Comparison of ENCODE assay signal across 8 mouse cellular contexts in genomic region chr5:64160705-64161391, GRCm38 (mm10). TPM values are rescaled to one million over a fixed set of nuclear protein-coding genes. Genes with fewer than 3 reads are reported as not detected.
DNase-seq lines count a peak whose midpoint lies in the region; ATAC-seq and TF ChIP-seq lines count a peak whose summit lies in the region.

No protein-coding gene starts in this region.

- H3K4me1 ChIP-seq in forebrain, embryonic 12.5 days: peaks cover 13% of the 10 kb centered on the region
- H3K4me1 ChIP-seq in lung, embryonic 15.5 days: peaks cover 29% of the 10 kb centered on the region
- H3K4me1 ChIP-seq in small intestine, adult 2 months (ENCODE audit: control insufficient read depth, insufficient read depth, insufficient read length, low read length): peaks cover 14% of the 10 kb centered on the region; the same call in 1 of the 2 replicates

- H3K27me3 ChIP-seq in forebrain, embryonic 12.5 days: peaks cover 46% of the 10 kb centered on the region
- peaks cover 7% of the 10 kb centered on the region for H3K27me3 ChIP-seq in lung, embryonic 15.5 days
- no peaks in the 10 kb centered on the region for H3K27me3 ChIP-seq in small intestine, adult 2 months (ENCODE audit: control insufficient read depth, insufficient read depth, low read length)

- TF ChIP-seq POLR2A in small intestine, adult 2 months (IDR thresholded peaks at IDR 0.05; ENCODE audit: low read depth, low read length): 0 out of 2 replicates have a peak, but pooled peaks have one; percentile 24

- no peaks in the 10 kb centered on the region for H3K9me3 ChIP-seq in forebrain, embryonic 12.5 days
- H3K9me3 ChIP-seq in lung, embryonic 15.5 days: no peaks in the 10 kb centered on the region

- H3K4me3 ChIP-seq in forebrain, embryonic 12.5 days (replicated peaks): peak overlapping the region; percentile 70
- H3K4me3 ChIP-seq in lung, embryonic 15.5 days: peak overlapping the region; percentile 70
- H3K4me3 ChIP-seq in small intestine, adult 2 months (ENCODE audit: low read depth, low read length): peak overlapping the region; percentile 83

- 2% methylated on average over 19 of the region's 23 CpGs for WGBS in forebrain, embryonic 12.5 days
- WGBS in lung, embryonic 15.5 days: under 1% methylated on average over 23 of the region's 23 CpGs
- WGBS in small intestine, adult 2 months: under 1% methylated on average over 23 of the region's 23 CpGs

- no peaks in the 10 kb centered on the region for H3K36me3 ChIP-seq in forebrain, embryonic 12.5 days (replicated peaks)
- no peaks in the 10 kb centered on the region for H3K36me3 ChIP-seq in lung, embryonic 15.5 days
- no peaks in the 10 kb centered on the region for H3K36me3 ChIP-seq in small intestine, adult 2 months (ENCODE audit: control insufficient read depth, insufficient read depth, low read length)

- DNase-seq in cerebellum, adult 8-10 months: peak; percentile 16
- DNase-seq in cerebellum, postnatal 10 days: no peak
- DNase-seq in ES-CJ7 (ENCODE audit: low read depth, low spot score): peak; percentile 17
- no peak for DNase-seq in layer of hippocampus, adult 8-10 months (ENCODE audit: low spot score in 2 of 2)

- peak overlapping the region; percentile 99 for H3K4me2 ChIP-seq in forebrain, embryonic 12.5 days
- peak overlapping the region; percentile 99 for H3K4me2 ChIP-seq in lung, embryonic 15.5 days

- ATAC-seq in forebrain, embryonic 12.5 days (ENCODE audit: low FRiP score): peak; percentile 1; the same call in 1 of the 2 replicates
- peak; percentile 72 for ATAC-seq in inflammation-experienced regulatory T-cells, adult 6 months
- ATAC-seq in lung, embryonic 15.5 days (ENCODE audit: borderline replicate concordance, extremely low read depth, low FRiP score, low TSS enrichment): no peak

- H3K27ac ChIP-seq in forebrain, embryonic 12.5 days: no peak overlapping the region
- no peak overlapping the region for H3K27ac ChIP-seq in lung, embryonic 15.5 days
- H3K27ac ChIP-seq in small intestine, adult 2 months (ENCODE audit: insufficient read depth, low read depth, low read length): peak overlapping the region; percentile 43

- H3K9ac ChIP-seq in forebrain, embryonic 12.5 days: peak overlapping the region; percentile 70
- peak overlapping the region; percentile 70 for H3K9ac ChIP-seq in lung, embryonic 15.5 days

- no peak for TF ChIP-seq CTCF in small intestine, adult 2 months (IDR thresholded peaks at IDR 0.05; ENCODE audit: extremely low read depth, insufficient read length, insufficient replicate concordance, low read depth, low read length)

RNA-seq across cellular contexts. Expression of gene Tbc1d1, which starts 4.7 kb away (rescaled TPM):
- 25.3 and 26.4 TPM in 2 replicates for polyA plus RNA-seq in forebrain, embryonic 12.5 days (2016; fragmentation: Nextera tagmentation; extraction: Ambion mirVana)
- 10 to 100 TPM; 28.0 to 49.0 (median 34.6) TPM for polyA plus RNA-seq in inflammation-experienced regulatory T-cells, adult 6 months (2017; shearing (Covaris generic))
- 39.8 and 40.4 TPM in 2 replicates for polyA plus RNA-seq in lung, embryonic 15.5 days (2015; fragmentation: Nextera tagmentation; extraction: Ambion mirVana)
- 7.2 and 14.0 TPM in 2 replicates for polyA plus RNA-seq in small intestine, adult 2 months (2012; rRNA removed)
- 10 to 100 TPM; 26.0 to 30.5 (median 28.4) TPM for total RNA-seq in layer of hippocampus, adult 8-10 months (2022)

Comparison
In these comparisons a context has a peak if more than half of its experiments do, and no peak if none do; other contexts are left out.
1. DNase-seq: peak in cerebellum, adult 8-10 months (single experiment) and ES-CJ7 (single experiment); none in cerebellum, postnatal 10 days (0 of 2) and layer of hippocampus, adult 8-10 months (0 of 2).
2. Peak in every context shown above with its lines, with median percentiles within 50 percentile points of each other: H3K4me3 ChIP-seq.